Mouse (Mus musculus): ENCODE results near the gene Akt2. TPM values are rescaled to one million over a fixed set of nuclear protein-coding genes. Genes with fewer than 3 reads are reported as not detected.

Gene Akt2
- total RNA-seq, 1 experiment from 2014 or later = 194 TPM

- no peak for ATAC-seq (ENCODE audit: extremely low read depth, insufficient number of reproducible peaks, low FRiP score, poor library complexity, severe bottlenecking)
Measured at GRCm38 (mm10) chr7:27649723-27650122, 58.4 kb downstream of the Akt2 start.

GRCm38 (mm10) chr7:27650949-27651348 is 59.6 kb downstream of the Akt2 start:
- 0 out of 2 replicates have a peak, but pooled peaks have one; percentile 26 for ATAC-seq (ENCODE audit: extremely low read depth, insufficient number of reproducible peaks, low FRiP score, poor library complexity, severe bottlenecking)

GRCm38 (mm10) chr7:27653681-27654437 is 62.5 kb downstream of the Akt2 start, which contains the start of gene Ttc9b:
Ttc9b (plus strand) TSS chr7:27653915.
- no peak for ATAC-seq (ENCODE audit: extremely low read depth, insufficient number of reproducible peaks, low FRiP score, poor library complexity, severe bottlenecking)

- no peak for ATAC-seq (ENCODE audit: extremely low read depth, insufficient number of reproducible peaks, low FRiP score, poor library complexity, severe bottlenecking)
Measured at GRCm38 (mm10) chr7:27654607-27655276, 63.4 kb downstream of the Akt2 start.

GRCm38 (mm10) chr7:27655545-27655944 is 64.2 kb downstream of the Akt2 start:
- ATAC-seq (ENCODE audit: extremely low read depth, insufficient number of reproducible peaks, low FRiP score, poor library complexity, severe bottlenecking) = no peak

- no peak for ATAC-seq (ENCODE audit: extremely low read depth, insufficient number of reproducible peaks, low FRiP score, poor library complexity, severe bottlenecking)
Measured at GRCm38 (mm10) chr7:27656600-27656999, 65.2 kb downstream of the Akt2 start.

GRCm38 (mm10) chr7:27657824-27658395 is 66.6 kb downstream of the Akt2 start:
- ATAC-seq (ENCODE audit: extremely low read depth, insufficient number of reproducible peaks, low FRiP score, poor library complexity, severe bottlenecking) = no peak

- ATAC-seq (ENCODE audit: extremely low read depth, insufficient number of reproducible peaks, low FRiP score, poor library complexity, severe bottlenecking) = no peak
Measured at GRCm38 (mm10) chr7:27658712-27659663, 67.6 kb downstream of the Akt2 start.

- ATAC-seq (ENCODE audit: extremely low read depth, insufficient number of reproducible peaks, low FRiP score, poor library complexity, severe bottlenecking) = no peak
Measured at GRCm38 (mm10) chr7:27662038-27662437, 70.7 kb downstream of the Akt2 start.

- no peak for ATAC-seq (ENCODE audit: extremely low read depth, insufficient number of reproducible peaks, low FRiP score, poor library complexity, severe bottlenecking)
Measured at GRCm38 (mm10) chr7:27673064-27673574, 81.8 kb downstream of the Akt2 start.

- ATAC-seq (ENCODE audit: extremely low read depth, insufficient number of reproducible peaks, low FRiP score, poor library complexity, severe bottlenecking) = no peak
Measured at GRCm38 (mm10) chr7:27673575-27674131, 82.3 kb downstream of the Akt2 start.

GRCm38 (mm10) chr7:27674195-27674521 is 82.8 kb downstream of the Akt2 start:
- no peak for ATAC-seq (ENCODE audit: extremely low read depth, insufficient number of reproducible peaks, low FRiP score, poor library complexity, severe bottlenecking)

- peak; percentile 93 for ATAC-seq (ENCODE audit: extremely low read depth, insufficient number of reproducible peaks, low FRiP score, poor library complexity, severe bottlenecking)
Measured at GRCm38 (mm10) chr7:27674522-27675221, 83.3 kb downstream of the Akt2 start, which contains the start of gene Map3k10. Map3k10 (minus strand) TSS chr7:27674598.

- no peak for ATAC-seq (ENCODE audit: extremely low read depth, insufficient number of reproducible peaks, low FRiP score, poor library complexity, severe bottlenecking)
Measured at GRCm38 (mm10) chr7:27675222-27675612, 83.9 kb downstream of the Akt2 start.

GRCm38 (mm10) chr7:27683218-27683617 is 91.9 kb downstream of the Akt2 start:
- no peak for ATAC-seq (ENCODE audit: extremely low read depth, insufficient number of reproducible peaks, low FRiP score, poor library complexity, severe bottlenecking)

- ATAC-seq (ENCODE audit: extremely low read depth, insufficient number of reproducible peaks, low FRiP score, poor library complexity, severe bottlenecking) = no peak
Measured at GRCm38 (mm10) chr7:27685220-27685619, 93.9 kb downstream of the Akt2 start.

- ATAC-seq (ENCODE audit: extremely low read depth, insufficient number of reproducible peaks, low FRiP score, poor library complexity, severe bottlenecking) = peak; percentile 17; the same call in 1 of the 2 replicates
Measured at GRCm38 (mm10) chr7:27685681-27686080, 94.3 kb downstream of the Akt2 start.

- ATAC-seq (ENCODE audit: extremely low read depth, insufficient number of reproducible peaks, low FRiP score, poor library complexity, severe bottlenecking) = no peak
Measured at GRCm38 (mm10) chr7:27687043-27687442, 95.7 kb downstream of the Akt2 start.
